Mouse (Mus musculus): ENCODE results near the gene Magohb.
A peak's percentile ranks its signal among the peaks of the same experiment; 100 is the strongest.

Magohb gene

DNA sequence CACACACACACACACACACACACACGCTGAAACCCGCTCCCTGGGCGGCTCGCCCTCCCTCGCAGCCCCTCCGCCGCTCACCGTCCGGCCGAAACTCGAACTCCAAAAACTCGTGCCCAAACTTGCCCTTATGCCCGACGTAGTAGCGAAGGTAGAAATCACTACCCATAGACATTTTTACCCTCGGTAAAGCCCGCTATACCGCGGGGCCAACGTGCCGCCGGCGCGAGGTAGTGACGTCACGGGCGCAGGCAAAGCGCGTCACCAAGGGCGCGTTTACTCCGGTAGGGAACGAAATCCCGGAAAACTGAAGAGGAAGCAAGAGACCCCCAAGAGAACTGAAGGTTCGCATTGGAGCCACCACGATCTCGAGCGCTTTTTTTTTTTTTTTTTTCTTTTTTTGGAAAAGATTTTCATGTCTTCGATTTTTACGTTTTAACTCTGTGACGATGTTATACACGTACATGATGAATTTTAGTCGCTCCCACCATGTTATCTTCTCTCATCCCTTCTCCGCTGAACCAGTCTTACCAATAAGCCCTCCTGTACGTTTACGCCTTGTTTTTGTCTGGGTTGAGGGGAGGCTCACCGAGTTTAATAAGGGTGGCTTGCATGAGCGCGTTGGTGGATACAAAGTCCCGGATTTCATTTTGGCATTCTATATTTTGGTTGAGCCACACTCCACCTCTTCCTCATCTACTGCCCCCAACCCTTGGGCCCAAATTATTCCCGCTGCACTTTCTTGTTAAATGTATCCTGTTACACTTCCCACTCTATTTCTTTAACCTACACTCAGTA lies at the start of gene Magohb:
Gene Magohb (minus strand): TSS at position 254 of the 798 bp plus-strand sequence.
- DNase-seq (ENCODE audit: low read depth, low spot score), result peak; percentile 89
- Histone ChIP-seq H3K27me3 (ENCODE audit: control insufficient read depth, insufficient read depth, low read length, poor library complexity, severe bottlenecking) (no peaks in the 10 kb centered on the region), H3K36me3 (ENCODE audit: control insufficient read depth, insufficient read depth, low read length, poor library complexity, severe bottlenecking) (no peaks in the 10 kb centered on the region)

- H3K27me3 ChIP-seq (ENCODE audit: control insufficient read depth, insufficient read depth, low read length, poor library complexity, severe bottlenecking), result no peaks in the 10 kb centered on the region
- H3K36me3 ChIP-seq (ENCODE audit: control insufficient read depth, insufficient read depth, low read length, poor library complexity, severe bottlenecking), result no peaks in the 10 kb centered on the region
- DNase-seq (ENCODE audit: low read depth, low spot score), result no peak
These were observed 47.0 kb upstream of the Magohb start for GRCm38 (mm10) chr6:131340082-131340481.

DNA sequence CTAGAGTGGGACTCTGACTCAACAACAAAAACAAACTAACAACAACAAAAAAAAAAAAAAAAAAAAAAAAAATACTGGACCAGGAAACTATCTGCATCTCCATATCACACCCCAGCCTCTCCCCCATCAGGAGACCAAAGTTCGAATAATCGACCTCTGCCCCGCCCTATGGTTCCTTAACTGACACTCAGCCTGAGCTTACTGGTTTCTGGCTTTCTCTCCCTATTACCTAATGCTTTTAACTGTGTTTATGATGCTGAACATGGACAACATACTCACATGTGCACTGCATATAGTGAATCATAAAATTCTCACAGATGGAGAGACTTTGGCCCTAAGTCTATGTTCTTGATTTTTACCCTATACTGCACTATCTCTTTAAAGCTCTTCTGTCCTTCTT lies 46.3 kb upstream of the Magohb start:
- H3K36me3 ChIP-seq (ENCODE audit: control insufficient read depth, insufficient read depth, low read length, poor library complexity, severe bottlenecking), result no peaks in the 10 kb centered on the region
- no peaks in the 10 kb centered on the region for H3K27me3 ChIP-seq (ENCODE audit: control insufficient read depth, insufficient read depth, low read length, poor library complexity, severe bottlenecking)
- DNase-seq (ENCODE audit: low read depth, low spot score), result no peak

GRCm38 (mm10) chr6:131338787-131339186 lies 45.7 kb upstream of the Magohb start:
- no peak for DNase-seq (ENCODE audit: low read depth, low spot score)
- Histone ChIP-seq H3K36me3 (ENCODE audit: control insufficient read depth, insufficient read depth, low read length, poor library complexity, severe bottlenecking) (no peaks in the 10 kb centered on the region), H3K27me3 (ENCODE audit: control insufficient read depth, insufficient read depth, low read length, poor library complexity, severe bottlenecking) (no peaks in the 10 kb centered on the region)

- no peak for DNase-seq (ENCODE audit: low read depth, low spot score)
- H3K36me3 ChIP-seq (ENCODE audit: control insufficient read depth, insufficient read depth, low read length, poor library complexity, severe bottlenecking), result no peaks in the 10 kb centered on the region
These were observed 34.0 kb upstream of the Magohb start for GRCm38 (mm10) chr6:131327076-131327475.

GRCm38 (mm10) chr6:131321854-131322639 lies 29.0 kb upstream of the Magohb start:
- no peak for DNase-seq (ENCODE audit: low read depth, low spot score)
- H3K27me3 ChIP-seq (ENCODE audit: control insufficient read depth, insufficient read depth, low read length, poor library complexity, severe bottlenecking), result no peaks in the 10 kb centered on the region
- no peaks in the 10 kb centered on the region for H3K36me3 ChIP-seq (ENCODE audit: control insufficient read depth, insufficient read depth, low read length, poor library complexity, severe bottlenecking)

More at GRCm38 (mm10) chr6:131327076-131327475, 34.0 kb upstream of the Magohb start:
- H3K27me3 ChIP-seq (ENCODE audit: control insufficient read depth, insufficient read depth, low read length, poor library complexity, severe bottlenecking), result no peaks in the 10 kb centered on the region

DNA sequence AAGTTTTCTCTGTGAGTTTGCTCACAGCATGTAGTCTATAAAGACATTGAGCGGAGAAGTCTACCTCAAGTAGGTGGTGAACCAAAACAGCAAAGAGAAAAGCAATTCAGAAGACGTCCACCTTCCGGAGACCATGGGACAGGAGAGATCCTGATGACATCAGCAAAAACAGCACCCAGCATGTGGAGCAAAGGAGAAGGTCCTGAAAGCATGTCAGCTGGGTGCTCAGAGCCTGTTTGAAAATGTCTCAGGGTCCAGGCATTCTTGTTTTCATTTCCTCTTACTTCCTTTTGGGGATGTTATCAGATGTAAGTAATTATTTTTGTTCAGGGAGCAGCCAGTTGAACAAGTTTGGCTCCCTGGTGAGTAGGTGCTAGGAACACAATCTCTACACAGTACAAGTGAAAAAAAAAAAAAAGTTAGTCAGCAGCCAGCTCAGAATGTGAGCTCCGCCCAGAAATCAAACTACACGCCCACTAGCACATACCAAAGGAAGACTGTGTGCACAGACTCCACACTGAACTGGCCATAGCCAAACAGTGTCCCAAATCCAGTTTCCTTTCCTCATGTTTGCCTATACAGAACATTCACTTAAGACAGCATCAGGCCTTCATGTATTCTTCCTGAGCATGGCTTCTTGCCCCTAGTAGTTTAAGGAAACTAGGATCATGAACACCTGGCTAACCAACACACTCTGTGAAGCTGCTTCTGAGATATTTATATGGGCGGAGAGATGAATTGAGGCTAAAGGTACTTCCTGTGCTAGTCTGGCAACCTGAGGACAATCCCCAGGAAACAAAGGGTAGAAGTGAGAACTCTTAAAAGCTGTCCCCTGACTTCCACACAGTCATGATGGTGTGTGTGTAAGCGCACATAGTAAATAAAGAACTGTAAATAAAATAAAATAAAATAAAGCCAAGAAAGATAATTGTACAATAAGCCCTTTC lies 23.4 kb upstream of the Magohb start:
- Histone ChIP-seq H3K27me3 (ENCODE audit: control insufficient read depth, insufficient read depth, low read length, poor library complexity, severe bottlenecking) (no peaks in the 10 kb centered on the region), H3K36me3 (ENCODE audit: control insufficient read depth, insufficient read depth, low read length, poor library complexity, severe bottlenecking) (no peaks in the 10 kb centered on the region)
- DNase-seq (ENCODE audit: low read depth, low spot score), result no peak

DNA sequence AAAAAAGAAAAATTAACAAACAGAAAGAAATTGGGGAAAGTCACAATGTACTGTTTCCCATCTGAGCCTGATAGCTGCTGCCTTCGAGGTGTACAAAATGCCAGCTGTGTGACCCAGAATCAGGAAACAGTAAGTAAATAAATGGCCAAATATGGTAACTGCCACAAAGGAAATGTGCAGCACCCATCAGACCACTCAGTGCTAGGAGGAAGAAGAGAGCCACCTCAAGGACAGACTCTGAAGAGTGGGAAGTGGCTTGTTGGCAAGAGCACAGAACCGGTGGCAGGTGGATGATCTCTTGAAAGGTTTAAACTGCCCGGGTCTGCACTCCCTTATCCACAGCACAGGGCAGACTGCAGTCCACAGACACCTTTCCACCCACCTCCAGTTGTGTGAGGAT lies 15.0 kb upstream of the Magohb start:
- DNase-seq (ENCODE audit: low read depth, low spot score), result no peak
- no peaks in the 10 kb centered on the region for H3K36me3 ChIP-seq (ENCODE audit: control insufficient read depth, insufficient read depth, low read length, poor library complexity, severe bottlenecking)
- H3K27me3 ChIP-seq (ENCODE audit: control insufficient read depth, insufficient read depth, low read length, poor library complexity, severe bottlenecking), result no peaks in the 10 kb centered on the region

DNA sequence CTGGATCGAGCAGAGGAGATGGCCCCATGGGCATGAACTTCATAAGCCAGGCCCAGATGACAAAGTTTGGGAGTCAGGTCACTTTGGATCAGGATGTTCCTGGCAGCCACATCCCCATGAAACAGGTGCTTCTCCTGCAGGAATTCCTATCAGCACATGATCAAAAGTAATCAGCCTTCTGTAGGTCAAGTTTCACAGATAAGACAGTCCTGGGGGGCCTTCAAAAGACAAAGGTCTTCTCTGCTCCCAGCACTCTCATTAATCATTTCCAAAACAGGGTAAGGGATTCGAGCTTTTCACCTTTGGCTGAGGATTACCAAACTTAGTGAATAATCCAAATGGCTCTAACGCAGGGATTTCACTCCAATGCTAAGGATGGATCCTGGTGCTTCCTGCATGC lies 11.7 kb upstream of the Magohb start:
- no peaks in the 10 kb centered on the region for H3K36me3 ChIP-seq (ENCODE audit: control insufficient read depth, insufficient read depth, low read length, poor library complexity, severe bottlenecking)
- no peak for DNase-seq (ENCODE audit: low read depth, low spot score)

DNA sequence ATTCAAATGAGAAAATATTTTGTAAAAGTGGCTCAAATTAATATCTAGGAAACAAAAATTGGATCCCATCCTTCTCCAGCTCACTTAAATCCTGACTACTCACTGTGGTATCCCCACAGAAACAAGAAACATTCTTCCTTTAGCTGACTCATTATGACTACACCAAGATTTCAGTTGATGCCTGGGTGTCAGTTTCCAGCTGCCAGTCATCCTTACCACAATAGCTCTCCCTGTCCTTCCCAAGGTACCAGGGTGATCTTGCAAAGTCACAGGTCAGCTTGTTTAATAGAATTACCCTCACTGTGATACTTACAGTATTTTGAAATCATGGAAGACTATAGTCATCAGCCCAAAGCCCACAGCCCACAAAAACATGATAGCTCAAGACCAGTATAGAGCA lies 5.5 kb upstream of the Magohb start:
- Histone ChIP-seq H3K27me3 (ENCODE audit: control insufficient read depth, insufficient read depth, low read length, poor library complexity, severe bottlenecking) (no peaks in the 10 kb centered on the region), H3K36me3 (ENCODE audit: control insufficient read depth, insufficient read depth, low read length, poor library complexity, severe bottlenecking) (no peaks in the 10 kb centered on the region)
- no peak for DNase-seq (ENCODE audit: low read depth, low spot score)

More for the DNA sequence above, 11.7 kb upstream of the Magohb start:
- no peaks in the 10 kb centered on the region for H3K27me3 ChIP-seq (ENCODE audit: control insufficient read depth, insufficient read depth, low read length, poor library complexity, severe bottlenecking)

DNA sequence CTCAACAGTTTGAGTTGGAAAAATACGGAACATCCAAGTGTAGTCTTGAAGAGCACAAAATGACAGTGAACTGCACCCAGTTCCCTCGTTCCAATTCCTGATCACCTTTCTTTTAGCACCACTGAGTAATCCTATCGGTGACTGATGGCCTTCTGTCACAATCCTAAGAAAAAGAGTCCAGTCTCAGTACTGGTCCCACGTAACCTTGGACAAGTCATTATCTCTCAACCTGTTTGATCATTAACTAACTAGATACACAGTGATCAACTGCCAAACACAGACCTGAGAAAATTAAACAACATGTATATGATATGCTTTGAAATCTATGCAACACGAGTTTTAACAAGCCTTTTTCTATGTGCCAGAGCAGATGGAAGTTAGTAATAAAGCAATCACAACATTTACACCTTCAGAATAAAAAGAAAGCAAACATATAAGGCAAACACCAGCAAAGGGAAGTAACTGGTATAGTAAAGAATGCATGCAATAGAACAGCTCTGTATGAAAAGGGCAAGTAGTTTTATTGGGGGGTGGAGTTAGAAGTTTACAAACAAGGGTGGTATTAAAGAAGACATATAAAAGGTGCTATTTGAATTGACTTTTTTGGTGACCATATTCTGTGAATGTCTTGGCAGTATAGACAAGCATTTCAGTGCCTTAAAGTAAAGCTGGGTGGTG lies 1.5 kb upstream of the Magohb start:
- no peaks in the 10 kb centered on the region for H3K36me3 ChIP-seq (ENCODE audit: control insufficient read depth, insufficient read depth, low read length, poor library complexity, severe bottlenecking)
- H3K27me3 ChIP-seq (ENCODE audit: control insufficient read depth, insufficient read depth, low read length, poor library complexity, severe bottlenecking), result no peaks in the 10 kb centered on the region
- no peak for DNase-seq (ENCODE audit: low read depth, low spot score)

- Histone ChIP-seq H3K27me3 (ENCODE audit: control insufficient read depth, insufficient read depth, low read length, poor library complexity, severe bottlenecking) (no peaks in the 10 kb centered on the region), H3K36me3 (ENCODE audit: control insufficient read depth, insufficient read depth, low read length, poor library complexity, severe bottlenecking) (no peaks in the 10 kb centered on the region)
- peak; percentile 36 for DNase-seq (ENCODE audit: low read depth, low spot score)
These were observed 872 bp upstream of the Magohb start for GRCm38 (mm10) chr6:131293916-131294315.

GRCm38 (mm10) chr6:131292276-131292990 lies 611 bp downstream of the Magohb start:
- Histone ChIP-seq H3K36me3 (ENCODE audit: control insufficient read depth, insufficient read depth, low read length, poor library complexity, severe bottlenecking) (peaks cover 2% of the 10 kb centered on the region; the same call in 1 of the 2 replicates), H3K27me3 (ENCODE audit: control insufficient read depth, insufficient read depth, low read length, poor library complexity, severe bottlenecking) (no peaks in the 10 kb centered on the region)
- no peak for DNase-seq (ENCODE audit: low read depth, low spot score)
